Mouse (Mus musculus) MEL (cell line): ENCODE measurements around the gene Mok. TPM values are rescaled to one million over a fixed set of nuclear protein-coding genes. Genes with fewer than 3 reads are reported as not detected.

Experiments
- DNase-seq: peaks from one replicate; pipeline ENCODE4 v3.0.0; 2011; ENCODE audit warnings: low read depth, low spot score
- H3K27ac ChIP-seq: 2 replicates; pipeline ENCODE4 v1.5.1; 2012; ENCODE audit warnings: low read depth, mild to moderate bottlenecking, control low read depth, low read length, moderate library complexity; ENCODE audit not compliant: control insufficient read depth
- H3K27me3 ChIP-seq, 2 experiments: fragments of 150-350 bp in 1 of 2; sonication (generic) in 1 of 2; 2 replicates each; pipeline ENCODE4 v1.6.1; 2012; ENCODE audit warnings: low read length in 2 of 2, mild to moderate bottlenecking in 2 of 2, improper control_type of control experiment in 1 of 2, moderate library complexity in 1 of 2; ENCODE audit not compliant: insufficient read depth in 2 of 2, control insufficient read depth in 1 of 2
- H3K36me3 ChIP-seq, 2 experiments: 2 replicates each; pipeline ENCODE4 v1.6.1; 2012 to 2014; ENCODE audit warnings: low read length in 2 of 2, improper control_type of control experiment in 1 of 2, inconsistent platforms in 1 of 2, mild to moderate bottlenecking in 1 of 2; ENCODE audit not compliant: insufficient read depth in 2 of 2, control insufficient read depth in 1 of 2
- H3K4me1 ChIP-seq, 2 experiments: fragments of 150-350 bp in 1 of 2; sonication (generic) in 1 of 2; 2 replicates each; pipeline ENCODE4 v1.6.1; 2012; ENCODE audit warnings: low read length in 2 of 2, improper control_type of control experiment in 1 of 2, mild to moderate bottlenecking in 1 of 2; ENCODE audit not compliant: insufficient read depth in 2 of 2, control insufficient read depth in 1 of 2
- H3K4me3 ChIP-seq, 2 experiments: fragments of 150-350 bp in 1 of 2; sonication (generic) in 1 of 2; 2 replicates each; pipeline ENCODE4 v1.5.1; 2012; ENCODE audit warnings: low read depth in 2 of 2, low read length in 2 of 2, mild to moderate bottlenecking in 2 of 2, moderate library complexity in 2 of 2, control low read depth in 1 of 2, improper control_type of control experiment in 1 of 2; ENCODE audit not compliant: control insufficient read depth in 1 of 2, insufficient read depth in 1 of 2
- H3K79me2 ChIP-seq: 2 replicates; pipeline ENCODE4 v1.6.1; 2012; ENCODE audit warnings: mild to moderate bottlenecking, low read length, moderate library complexity; ENCODE audit not compliant: control insufficient read depth, poor library complexity, insufficient read depth
- H3K9ac ChIP-seq: 2 replicates; pipeline ENCODE4 v1.6.1; 2012; ENCODE audit warnings: low read depth, mild to moderate bottlenecking, control low read depth, low read length, moderate library complexity; ENCODE audit not compliant: control insufficient read depth, poor library complexity, severe bottlenecking
- H3K9me3 ChIP-seq: fragments of 150-350 bp; sonication (generic); replicated peaks from 2 replicates; pipeline ENCODE4 v1.6.1; 2012; ENCODE audit warnings: mild to moderate bottlenecking, low read length, improper control_type of control experiment, moderate library complexity; ENCODE audit not compliant: insufficient read depth
- BHLHE40 ChIP-seq: IDR thresholded peaks from 2 replicates; pipeline ENCODE4 v1.6.1; 2012; ENCODE audit warnings: low read depth, mild to moderate bottlenecking, inconsistent platforms, low read length, improper control_type of control experiment, borderline replicate concordance
- CHD1 ChIP-seq: IDR thresholded peaks from 2 replicates; pipeline ENCODE4 v1.6.1; 2012; ENCODE audit warnings: low read depth, mild to moderate bottlenecking, inconsistent platforms, low read length, improper control_type of control experiment
- CHD2 ChIP-seq: IDR thresholded peaks from 2 replicates; pipeline ENCODE4 v1.6.1; 2011; ENCODE audit warnings: low read length, improper control_type of control experiment
- E2F4 ChIP-seq: IDR thresholded peaks from 2 replicates; pipeline ENCODE4 v1.6.1; 2011; ENCODE audit warnings: low read depth, low read length, improper control_type of control experiment, borderline replicate concordance
- ELF1 ChIP-seq: IDR thresholded peaks from 2 replicates; pipeline ENCODE4 v1.6.1; 2014; ENCODE audit warnings: low read depth, mild to moderate bottlenecking, inconsistent platforms, low read length, improper control_type of control experiment, moderate library complexity
- EP300 ChIP-seq, 2 experiments: IDR thresholded peaks; 2 replicates each; pipeline ENCODE4 v1.6.1; 2011; ENCODE audit warnings: improper control_type of control experiment in 2 of 2, low read length in 2 of 2, low read depth in 1 of 2, mild to moderate bottlenecking in 1 of 2
- ETS1 ChIP-seq: IDR thresholded peaks from 2 replicates; pipeline ENCODE4 v1.6.1; 2012; ENCODE audit warnings: low read depth, mild to moderate bottlenecking, inconsistent platforms, low read length, improper control_type of control experiment, moderate library complexity
- GABPA ChIP-seq: IDR thresholded peaks from 2 replicates; pipeline ENCODE4 v1.6.1; 2012; ENCODE audit warnings: low read depth, mild to moderate bottlenecking, inconsistent platforms, low read length, improper control_type of control experiment, moderate library complexity
- GATA1 ChIP-seq: IDR thresholded peaks from 2 replicates; pipeline ENCODE4 v1.6.1; 2011; ENCODE audit warnings: low read depth, low read length, improper control_type of control experiment
- HCFC1 ChIP-seq: IDR thresholded peaks from 2 replicates; pipeline ENCODE4 v1.6.1; 2012; ENCODE audit warnings: low read depth, mild to moderate bottlenecking, inconsistent platforms, low read length, improper control_type of control experiment, moderate library complexity
- JUND ChIP-seq: IDR thresholded peaks from 2 replicates; pipeline ENCODE4 v1.6.1; 2011; ENCODE audit warnings: low read depth, mild to moderate bottlenecking, improper control_type of control experiment, low read length
- KAT2A ChIP-seq: conservative IDR thresholded peaks from 2 replicates; pipeline ENCODE4 v1.6.1; 2012; ENCODE audit warnings: low read depth, low read length, improper control_type of control experiment, inconsistent platforms
- MAFK ChIP-seq: IDR thresholded peaks from 2 replicates; pipeline ENCODE4 v1.6.1; 2011; ENCODE audit warnings: low read depth, mild to moderate bottlenecking, low read length, improper control_type of control experiment, borderline replicate concordance
- MAX ChIP-seq: IDR thresholded peaks from 2 replicates; pipeline ENCODE4 v1.6.1; 2011; ENCODE audit warnings: low read length, improper control_type of control experiment
- MAZ ChIP-seq: IDR thresholded peaks from 2 replicates; pipeline ENCODE4 v1.6.1; 2012; ENCODE audit warnings: low read depth, mild to moderate bottlenecking, inconsistent platforms, low read length, improper control_type of control experiment
- MEF2A ChIP-seq: IDR thresholded peaks from 2 replicates; pipeline ENCODE4 v1.6.1; 2014; ENCODE audit warnings: low read depth, mild to moderate bottlenecking, inconsistent platforms, low read length, improper control_type of control experiment; ENCODE audit not compliant: poor library complexity, insufficient replicate concordance, severe bottlenecking; ENCODE audit errors: extremely low read depth
- MXI1 ChIP-seq: IDR thresholded peaks from 2 replicates; pipeline ENCODE4 v1.6.1; 2011; ENCODE audit warnings: mild to moderate bottlenecking, low read depth, low read length, improper control_type of control experiment
- MYB ChIP-seq: IDR thresholded peaks from 2 replicates; pipeline ENCODE4 v1.6.1; 2011; ENCODE audit warnings: mild to moderate bottlenecking, low read depth, low read length, improper control_type of control experiment
- MYC ChIP-seq: IDR thresholded peaks from 2 replicates; pipeline ENCODE4 v1.6.1; 2011; ENCODE audit warnings: low read depth, mild to moderate bottlenecking, low read length, improper control_type of control experiment, moderate library complexity
- NELFE ChIP-seq: IDR thresholded peaks from 2 replicates; pipeline ENCODE4 v1.6.1; 2011; ENCODE audit warnings: low read depth, low read length, improper control_type of control experiment
- NRF1 ChIP-seq: IDR thresholded peaks from 2 replicates; pipeline ENCODE4 v1.6.1; 2014; ENCODE audit warnings: low read depth, mild to moderate bottlenecking, inconsistent platforms, low read length, improper control_type of control experiment, moderate library complexity; ENCODE audit not compliant: poor library complexity, insufficient read depth, severe bottlenecking
- POLR2A ChIP-seq, 2 experiments: IDR thresholded peaks; 2 replicates each; pipeline ENCODE4 v1.6.1; 2011 to 2012; ENCODE audit warnings: low read length in 2 of 2, mild to moderate bottlenecking in 2 of 2, control low read depth in 1 of 2, improper control_type of control experiment in 1 of 2, low read depth in 1 of 2, moderate library complexity in 1 of 2; ENCODE audit not compliant: control insufficient read depth in 1 of 2, insufficient read depth in 1 of 2, poor library complexity in 1 of 2
- POLR2AphosphoS2 ChIP-seq: IDR thresholded peaks from 2 replicates; pipeline ENCODE4 v1.6.1; 2011; ENCODE audit warnings: low read length, improper control_type of control experiment
- SIN3A ChIP-seq: IDR thresholded peaks from 2 replicates; pipeline ENCODE4 v1.6.1; 2012; ENCODE audit warnings: low read length, improper control_type of control experiment, inconsistent platforms
- SMC3 ChIP-seq: IDR thresholded peaks from 2 replicates; pipeline ENCODE4 v1.6.1; 2011; ENCODE audit warnings: low read depth, low read length, improper control_type of control experiment
- TBP ChIP-seq: IDR thresholded peaks from 2 replicates; pipeline ENCODE4 v1.8.0; 2011; ENCODE audit warnings: low read depth, low read length, improper control_type of control experiment
- TCF12 ChIP-seq: IDR thresholded peaks from 2 replicates; pipeline ENCODE4 v1.6.1; 2014; ENCODE audit warnings: low read depth, mild to moderate bottlenecking, inconsistent platforms, low read length, improper control_type of control experiment, moderate library complexity
- UBTF ChIP-seq: IDR thresholded peaks from 2 replicates; pipeline ENCODE4 v1.6.1; 2012; ENCODE audit warnings: low read depth, mild to moderate bottlenecking, inconsistent platforms, low read length, improper control_type of control experiment, moderate library complexity, borderline replicate concordance; ENCODE audit not compliant: insufficient read depth
- USF2 ChIP-seq, 2 experiments: IDR thresholded peaks; 2 replicates each; pipeline ENCODE4 v1.6.1; 2011 to 2012; ENCODE audit warnings: improper control_type of control experiment in 2 of 2, low read length in 2 of 2, borderline replicate concordance in 1 of 2, inconsistent platforms in 1 of 2, low read depth in 1 of 2, mild to moderate bottlenecking in 1 of 2; ENCODE audit not compliant: insufficient read depth in 1 of 2
- ZC3H11A ChIP-seq: IDR thresholded peaks from 2 replicates; pipeline ENCODE4 v1.6.1; 2012; ENCODE audit warnings: low read depth, mild to moderate bottlenecking, inconsistent platforms, low read length, improper control_type of control experiment
- ZKSCAN1 ChIP-seq: IDR thresholded peaks from 2 replicates; pipeline ENCODE4 v1.6.1; 2012; ENCODE audit warnings: low read depth, mild to moderate bottlenecking, inconsistent platforms, low read length, improper control_type of control experiment, moderate library complexity
- ZMIZ1 ChIP-seq: IDR thresholded peaks from 2 replicates; pipeline ENCODE4 v1.6.1; 2012; ENCODE audit warnings: low read depth, mild to moderate bottlenecking, inconsistent platforms, low read length, improper control_type of control experiment, moderate library complexity
- polyA plus RNA-seq, 2 experiments: library from polyadenylated mRNA; stranded (reverse) in 1 of 2; unstranded in 1 of 2; fragments of >175 nt in 1 of 2; fragments of >200 nt in 1 of 2; gene quantifications; 2 replicates each; pipeline versions ENCODE4 v1.2.1 to v1.2.4; 2012; ENCODE audit warnings: low replicate concordance in 2 of 2, low read depth in 1 of 2; ENCODE audit not compliant: insufficient read length in 2 of 2, insufficient read depth in 1 of 2, missing spikeins in 1 of 2
- total RNA-seq: library from RNA; depleted of rRNA; stranded (reverse); fragments of 300-350 nt; gene quantifications from 2 replicates; pipeline ENCODE4 v1.2.3, GENCODE M21; 2012

Gene Mok
- total and polyA plus RNA-seq, 3 experiments: 0.39 to 1.6 TPM; not detected in 1

DNA sequence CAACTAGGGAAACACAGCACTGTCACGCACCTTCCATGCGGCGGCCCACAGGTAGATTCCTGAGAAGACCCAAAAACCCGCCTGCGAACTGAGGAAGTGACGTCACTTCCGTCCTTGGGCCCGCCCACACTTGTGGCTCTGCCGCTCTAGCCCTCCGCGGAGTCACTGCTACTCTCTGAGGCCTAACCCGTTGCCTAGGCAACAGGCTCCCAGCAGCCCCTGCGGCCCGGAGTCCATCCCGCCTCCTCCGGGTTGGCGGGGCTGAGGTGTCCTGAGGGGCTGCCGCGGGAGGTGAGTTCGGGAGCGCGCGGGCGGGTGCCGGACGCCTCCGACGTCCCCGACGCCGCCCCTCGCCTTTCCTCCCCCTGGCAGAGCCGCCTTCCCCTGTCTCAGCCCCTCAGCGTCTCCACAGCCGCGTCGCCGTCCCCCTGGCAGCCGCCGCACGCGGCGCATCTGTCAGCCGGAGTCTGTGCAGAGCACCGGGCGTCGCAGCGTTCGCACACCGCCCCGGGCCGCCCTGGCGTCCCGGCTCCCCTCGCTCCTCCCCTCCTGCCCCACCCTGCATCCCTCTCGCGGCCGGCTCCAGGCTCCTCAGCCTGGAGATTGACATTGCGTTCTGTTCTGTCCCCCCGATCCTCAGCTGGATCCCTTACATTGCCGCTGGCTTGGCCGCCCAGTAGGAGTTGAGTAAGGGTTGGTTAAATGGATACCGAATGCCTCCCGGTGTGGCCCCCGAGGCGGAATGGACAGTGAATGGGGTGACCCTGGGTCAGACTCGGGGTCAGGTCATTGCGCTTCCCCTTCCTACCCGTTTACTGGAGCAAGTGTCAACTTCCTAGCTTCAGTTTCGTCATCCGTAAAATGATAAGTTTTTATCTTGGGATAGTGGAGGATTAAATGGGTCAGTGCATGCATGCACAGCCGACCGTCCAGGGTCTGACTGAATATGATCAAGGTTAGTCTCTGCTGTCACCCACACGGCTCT is 48.6 kb upstream of the Mok start, which contains the start of the genes Cinp and Tecpr2:
TSS of gene Cinp (minus strand) at position 110 of the 985 bp plus-strand sequence.
TSS of gene Tecpr2 (plus strand) at position 229 of the 985 bp plus-strand sequence.
- peaks cover 0 to 10% of the 10 kb centered on the region in 2 experiments; a peak in 3 of 4 replicates for H3K4me1 ChIP-seq
- no peaks in the 10 kb centered on the region for H3K27me3 ChIP-seq
- TF ChIP-seq E2F4 (no peak; the same call in 1 of the 2 replicates), EP300 (IDR thresholded peaks at IDR 0.05; ENCODE audit: low read depth in 1 of 2, low read length in 2 of 2) (peak in 1 of 2 experiments; percentile 8; a peak in 1 of 4 replicates), JUND (no peak), CHD1 (0 out of 2 replicates have a peak, but pooled peaks have one; percentile 72), ZMIZ1 (peak; percentile 39; the same call in 1 of the 2 replicates), ETS1 (peak; percentile 63; the same call in 1 of the 2 replicates), POLR2AphosphoS2 (peak; percentile 77), GATA1 (no peak), SIN3A (peak; percentile 99), TBP (peak; percentile 76), UBTF (0 out of 2 replicates have a peak, but pooled peaks have one; percentile 32), ZKSCAN1 (no peak), TCF12 (peak; percentile 18; the same call in 1 of the 2 replicates), MXI1 (peak; percentile 94), MAZ (peak; percentile 84; the same call in 1 of the 2 replicates), MYB (no peak), KAT2A (no peak; the same call in 1 of the 2 replicates), MAX (peak; percentile 79; the same call in 1 of the 2 replicates), MYC (peak; percentile 74; the same call in 1 of the 2 replicates), NRF1 (no peak), HCFC1 (peak; percentile 93), ZC3H11A (no peak), MEF2A (no peak), USF2 (IDR thresholded peaks at IDR 0.05; ENCODE audit: borderline replicate concordance in 1 of 2, insufficient read depth in 1 of 2, low read depth in 1 of 2, low read length in 2 of 2) (no peak), ELF1 (peak; percentile 91), MAFK (no peak), BHLHE40 (no peak), GABPA (no peak), NELFE (peak; percentile 90), SMC3 (no peak), CHD2 (no peak), POLR2A (IDR thresholded peaks at IDR 0.05; ENCODE audit: control insufficient read depth in 1 of 2, insufficient read depth in 1 of 2, low read depth in 1 of 2, low read length in 2 of 2, poor library complexity in 1 of 2) (peak; percentile 79 to 91)
- peaks cover 37% of the 10 kb centered on the region for H3K79me2 ChIP-seq
- peak within 1 kb of the TSS; percentile 87 for H3K9ac ChIP-seq
- H3K36me3 ChIP-seq: peaks cover 0 to 10% of the 10 kb centered on the region in 2 experiments; a peak in 2 of 4 replicates
- peak within 1 kb of the TSS; percentile 54 for H3K27ac ChIP-seq
- peak within 1 kb of the TSS; percentile 81 to 97 for H3K4me3 ChIP-seq
- peak; percentile 99 for DNase-seq
- no peaks in the 10 kb centered on the region for H3K9me3 ChIP-seq
